In genomic region chr3:93555878-93556254, GRCm38 (mm10) we compare ENCODE assay signal across 8 mouse cellular contexts. TPM values are rescaled to one million over a fixed set of nuclear protein-coding genes. Genes with fewer than 3 reads are reported as not detected.
DNase-seq lines count a peak whose midpoint lies in the region; ATAC-seq lines count a peak whose summit lies in the region.

No protein-coding gene starts in this region.

- H3K4me1 ChIP-seq in forebrain, embryonic 10.5 days, result peaks cover 22% of the 10 kb centered on the region

- H3K27me3 ChIP-seq in forebrain, embryonic 10.5 days (ENCODE audit: poor library complexity, severe bottlenecking), result peaks cover 27% of the 10 kb centered on the region

- H3K9me3 ChIP-seq in forebrain, embryonic 10.5 days, result no peaks in the 10 kb centered on the region

- peak overlapping the region; percentile 86; the same call in 1 of the 2 replicates for H3K27ac ChIP-seq in forebrain, embryonic 10.5 days

- ATAC-seq in megakaryocyte-erythroid progenitor cell, adult 5-6 weeks (replicated peaks; ENCODE audit: low FRiP score, low TSS enrichment, poor library complexity, severe bottlenecking), result peak; percentile 47; the same call in 1 of the 2 replicates

- H3K36me3 ChIP-seq in forebrain, embryonic 10.5 days (replicated peaks), result no peaks in the 10 kb centered on the region

- WGBS in forebrain, embryonic 10.5 days, result 35% methylated on average over 2 of the region's 2 CpGs
- 0% methylated on average over 2 of the region's 2 CpGs for WGBS in large intestine, adult 2 months

- peak; percentile 44 for DNase-seq in CD4-positive helper T cell, adult 2 months (ENCODE audit: low read depth, low spot score)
- peak; percentile 95 for DNase-seq in R1 (ENCODE audit: low read depth, low spot score)
- DNase-seq in forebrain, embryonic 10.5 days (ENCODE audit: extremely low spot score, low spot score), result no peak
- peak; percentile 40 to 50 for DNase-seq in heart, postnatal 14 days
- peak; percentile 82 for DNase-seq in large intestine, adult 2 months (ENCODE audit: low read depth, low spot score)
- no peak for DNase-seq in left cerebral cortex, postnatal 14 days (ENCODE audit: low spot score in 2 of 2)
- DNase-seq in ovary, postnatal 36 days (ENCODE audit: low spot score), result no peak

- peak overlapping the region; percentile 67 for H3K4me3 ChIP-seq in forebrain, embryonic 10.5 days

- intact Hi-C loops in heart, postnatal 14 days (cut with DNase I), result loop anchor here (2.0 kb wide), 1 partner anchor 13 kb away; no protein-coding TSS in a partner anchor
- intact Hi-C loops in left cerebral cortex, postnatal 14 days (cut with DNase I), result no loop called here

RNA-seq across cellular contexts. Expression of gene S100a10, which starts 1.0 kb away (rescaled TPM):
- polyA plus RNA-seq in forebrain, embryonic 10.5 days (2016; fragmentation: Nextera tagmentation; extraction: Ambion mirVana), result 93.1 and 94.7 TPM in 2 replicates
- total RNA-seq in heart, postnatal 14 days (2021), result 100 to 1,000 TPM; 129 to 145 TPM
- 437 and 499 TPM in 2 replicates for polyA plus RNA-seq in large intestine, adult 2 months (2012; rRNA removed)
- 176 and 197 TPM in 2 replicates for total RNA-seq in megakaryocyte-erythroid progenitor cell, adult 5-6 weeks (2014; fragmentation: Nextera tagmentation)
- 278 and 471 TPM in 2 replicates for total RNA-seq in megakaryocyte-erythroid progenitor cell, adult 5-6 weeks (2017)
- total RNA-seq in left cerebral cortex, postnatal 14 days (2021), result 10 to 100 TPM; 35.8 to 37.2 TPM

RNA-seq across cellular contexts. Expression of gene S100a11, which starts 35.6 kb away (rescaled TPM):
- polyA plus RNA-seq in forebrain, embryonic 10.5 days (2016; fragmentation: Nextera tagmentation; extraction: Ambion mirVana), result 211 and 229 TPM in 2 replicates
- total RNA-seq in heart, postnatal 14 days (2021), result 100 to 1,000 TPM; 111 to 124 TPM
- 187 and 233 TPM in 2 replicates for polyA plus RNA-seq in large intestine, adult 2 months (2012; rRNA removed)
- 147 and 173 TPM in 2 replicates for total RNA-seq in megakaryocyte-erythroid progenitor cell, adult 5-6 weeks (2014; fragmentation: Nextera tagmentation)
- total RNA-seq in megakaryocyte-erythroid progenitor cell, adult 5-6 weeks (2017), result 18.0 and 19.3 TPM in 2 replicates
- total RNA-seq in left cerebral cortex, postnatal 14 days (2021), result 10 to 100 TPM; 16.7 to 17.7 TPM

Comparison
In these comparisons a context has a peak if more than half of its experiments do, and no peak if none do; other contexts are left out.
1. DNase-seq: peak in CD4-positive helper T cell, adult 2 months (single experiment), R1 (single experiment), heart, postnatal 14 days (2 of 2) and large intestine, adult 2 months (single experiment); none in forebrain, embryonic 10.5 days (single experiment), left cerebral cortex, postnatal 14 days (0 of 2) and ovary, postnatal 36 days (single experiment).